Comparison of ENCODE assay signal across 8 mouse cellular contexts in genomic region chr2:102815289-102815809, GRCm38 (mm10).
DNase-seq lines count a peak whose midpoint lies in the region; ATAC-seq and TF ChIP-seq lines count a peak whose summit lies in the region.

No protein-coding gene starts in this region.

- peak; percentile 85 for TF ChIP-seq EP300 in lung, postnatal 0 days (IDR thresholded peaks at IDR 0.05)

- H3K27ac ChIP-seq in kidney, embryonic 14.5 days (ENCODE audit: low read depth, low read length): peak overlapping the region; percentile 55; the same call in 1 of the 2 replicates
- peak overlapping the region; percentile 43; the same call in 1 of the 2 replicates for H3K27ac ChIP-seq in lung, postnatal 0 days (ENCODE audit: low read length)
- H3K27ac ChIP-seq in stomach, embryonic 15.5 days: peak overlapping the region; percentile 8; the same call in 1 of the 2 replicates
- H3K27ac ChIP-seq in hindbrain, postnatal 0 days: no peak overlapping the region
- no peak overlapping the region for H3K27ac ChIP-seq in midbrain, embryonic 13.5 days
- no peak overlapping the region for H3K27ac ChIP-seq in hindbrain, embryonic 11.5 days (ENCODE audit: low read depth, low read length)

- H3K4me3 ChIP-seq in kidney, embryonic 14.5 days (ENCODE audit: low read length): no peak overlapping the region
- no peak overlapping the region for H3K4me3 ChIP-seq in lung, postnatal 0 days (ENCODE audit: low read depth, low read length)
- no peak overlapping the region for H3K4me3 ChIP-seq in stomach, embryonic 15.5 days (replicated peaks)
- no peak overlapping the region for H3K4me3 ChIP-seq in hindbrain, postnatal 0 days (ENCODE audit: low read length)
- no peak overlapping the region for H3K4me3 ChIP-seq in midbrain, embryonic 13.5 days (replicated peaks)
- no peak overlapping the region for H3K4me3 ChIP-seq in hindbrain, embryonic 11.5 days (ENCODE audit: low read depth, low read length)

- H3K4me1 ChIP-seq in kidney, embryonic 14.5 days (ENCODE audit: control insufficient read depth, insufficient read depth, low read length): peaks cover 6% of the 10 kb centered on the region; the same call in 1 of the 2 replicates
- peaks cover 4% of the 10 kb centered on the region; the same call in 1 of the 2 replicates for H3K4me1 ChIP-seq in lung, postnatal 0 days (ENCODE audit: insufficient read depth, low read depth, low read length)
- no peaks in the 10 kb centered on the region; the same call in 1 of the 2 replicates for H3K4me1 ChIP-seq in stomach, embryonic 15.5 days
- H3K4me1 ChIP-seq in hindbrain, postnatal 0 days (ENCODE audit: insufficient read depth, low read length): peaks cover 6% of the 10 kb centered on the region; the same call in 1 of the 2 replicates
- peaks cover 3% of the 10 kb centered on the region for H3K4me1 ChIP-seq in midbrain, embryonic 13.5 days (replicated peaks)
- no peaks in the 10 kb centered on the region for H3K4me1 ChIP-seq in hindbrain, embryonic 11.5 days (replicated peaks; ENCODE audit: control insufficient read depth, insufficient read depth, low read length)

- H3K9ac ChIP-seq in kidney, embryonic 14.5 days (ENCODE audit: low read depth, low read length): no peak overlapping the region
- no peak overlapping the region for H3K9ac ChIP-seq in lung, postnatal 0 days (replicated peaks; ENCODE audit: low read depth)
- H3K9ac ChIP-seq in stomach, embryonic 15.5 days: no peak overlapping the region
- H3K9ac ChIP-seq in hindbrain, postnatal 0 days (replicated peaks; ENCODE audit: low read length): no peak overlapping the region
- H3K9ac ChIP-seq in midbrain, embryonic 13.5 days (replicated peaks): no peak overlapping the region
- no peak overlapping the region for H3K9ac ChIP-seq in hindbrain, embryonic 11.5 days (ENCODE audit: low read depth, low read length)

- WGBS in kidney, embryonic 14.5 days: 13% methylated on average over 6 of the region's 6 CpGs
- WGBS in lung, postnatal 0 days: 26% methylated on average over 6 of the region's 6 CpGs
- WGBS in stomach, embryonic 15.5 days: 29% methylated on average over 6 of the region's 6 CpGs
- 77% methylated on average over 6 of the region's 6 CpGs for WGBS in hindbrain, postnatal 0 days
- WGBS in midbrain, embryonic 13.5 days: 80% methylated on average over 6 of the region's 6 CpGs
- WGBS in hindbrain, embryonic 11.5 days: 79% methylated on average over 6 of the region's 6 CpGs

- H3K4me2 ChIP-seq in kidney, embryonic 14.5 days (replicated peaks; ENCODE audit: low read depth, low read length): no peak overlapping the region
- H3K4me2 ChIP-seq in lung, postnatal 0 days (replicated peaks; ENCODE audit: low read depth, low read length): no peak overlapping the region
- H3K4me2 ChIP-seq in stomach, embryonic 15.5 days: no peak overlapping the region
- no peak overlapping the region for H3K4me2 ChIP-seq in hindbrain, postnatal 0 days (ENCODE audit: low read depth, low read length)
- H3K4me2 ChIP-seq in midbrain, embryonic 13.5 days (replicated peaks): no peak overlapping the region
- no peak overlapping the region for H3K4me2 ChIP-seq in hindbrain, embryonic 11.5 days (replicated peaks; ENCODE audit: low read depth, low read length)

- no peak for DNase-seq in kidney, adult 11 months
- peak; percentile 20 for DNase-seq in c-Kit-positive CD71-negative TER-119-negative erythroid progenitor cells, embryonic 14.5 days (ENCODE audit: low read depth)
- DNase-seq in lung, postnatal 0 days (ENCODE audit: low spot score): peak; percentile 72
- no peak for DNase-seq in hindbrain, postnatal 0 days (ENCODE audit: low spot score)
- no peak for DNase-seq in hindbrain, embryonic 11.5 days (ENCODE audit: low spot score)

- no peak for TF ChIP-seq CTCF in lung, postnatal 0 days (IDR thresholded peaks at IDR 0.05)
- no peak for TF ChIP-seq CTCF in hindbrain, postnatal 0 days (IDR thresholded peaks at IDR 0.05; ENCODE audit: low read depth)

- no peaks in the 10 kb centered on the region for H3K36me3 ChIP-seq in kidney, embryonic 14.5 days (ENCODE audit: control insufficient read depth, insufficient read depth, low read length)
- peaks cover 3% of the 10 kb centered on the region; the same call in 1 of the 2 replicates for H3K36me3 ChIP-seq in lung, postnatal 0 days (ENCODE audit: insufficient read depth, low read length)
- no peaks in the 10 kb centered on the region for H3K36me3 ChIP-seq in stomach, embryonic 15.5 days
- H3K36me3 ChIP-seq in hindbrain, postnatal 0 days (ENCODE audit: insufficient read depth, low read length): no peaks in the 10 kb centered on the region
- H3K36me3 ChIP-seq in midbrain, embryonic 13.5 days: no peaks in the 10 kb centered on the region
- H3K36me3 ChIP-seq in hindbrain, embryonic 11.5 days (ENCODE audit: control insufficient read depth, insufficient read depth, low read length): no peaks in the 10 kb centered on the region

- peak; percentile 93 for ATAC-seq in kidney, embryonic 14.5 days (ENCODE audit: low FRiP score, low TSS enrichment)
- peak; percentile 88 for ATAC-seq in lung, postnatal 0 days
- peak; percentile 70 for ATAC-seq in stomach, embryonic 15.5 days (ENCODE audit: insufficient read depth, low FRiP score, low read depth)
- ATAC-seq in hindbrain, postnatal 0 days: no peak
- ATAC-seq in midbrain, embryonic 13.5 days: no peak
- ATAC-seq in hindbrain, embryonic 11.5 days (ENCODE audit: low FRiP score): no peak

- no peaks in the 10 kb centered on the region for H3K9me3 ChIP-seq in kidney, embryonic 14.5 days (ENCODE audit: control insufficient read depth, low read length)
- H3K9me3 ChIP-seq in lung, postnatal 0 days (ENCODE audit: low read length): no peaks in the 10 kb centered on the region
- H3K9me3 ChIP-seq in stomach, embryonic 15.5 days: no peaks in the 10 kb centered on the region
- no peaks in the 10 kb centered on the region for H3K9me3 ChIP-seq in hindbrain, postnatal 0 days (ENCODE audit: low read length)
- H3K9me3 ChIP-seq in midbrain, embryonic 13.5 days: no peaks in the 10 kb centered on the region
- H3K9me3 ChIP-seq in hindbrain, embryonic 11.5 days (ENCODE audit: control insufficient read depth, low read length): no peaks in the 10 kb centered on the region

- no peaks in the 10 kb centered on the region for H3K27me3 ChIP-seq in kidney, embryonic 14.5 days (ENCODE audit: control insufficient read depth, insufficient read depth, low read length)
- no peaks in the 10 kb centered on the region for H3K27me3 ChIP-seq in lung, postnatal 0 days (replicated peaks; ENCODE audit: insufficient read depth, low read length)
- H3K27me3 ChIP-seq in stomach, embryonic 15.5 days (replicated peaks): no peaks in the 10 kb centered on the region
- H3K27me3 ChIP-seq in hindbrain, postnatal 0 days (ENCODE audit: insufficient read depth, low read length): no peaks in the 10 kb centered on the region
- H3K27me3 ChIP-seq in midbrain, embryonic 13.5 days: no peaks in the 10 kb centered on the region
- H3K27me3 ChIP-seq in hindbrain, embryonic 11.5 days (ENCODE audit: control insufficient read depth, insufficient read depth, low read length): no peaks in the 10 kb centered on the region

Comparison
In these comparisons a context has a peak if more than half of its experiments do, and no peak if none do; other contexts are left out.
1. ATAC-seq: peak in kidney, embryonic 14.5 days (single experiment), lung, postnatal 0 days (single experiment) and stomach, embryonic 15.5 days (single experiment); none in hindbrain, postnatal 0 days (single experiment), midbrain, embryonic 13.5 days (single experiment) and hindbrain, embryonic 11.5 days (single experiment).
2. H3K27ac ChIP-seq: peak in kidney, embryonic 14.5 days (single experiment), lung, postnatal 0 days (single experiment) and stomach, embryonic 15.5 days (single experiment); none in hindbrain, postnatal 0 days (single experiment), midbrain, embryonic 13.5 days (single experiment) and hindbrain, embryonic 11.5 days (single experiment).
3. DNase-seq: peak in c-Kit-positive CD71-negative TER-119-negative erythroid progenitor cells, embryonic 14.5 days (single experiment) and lung, postnatal 0 days (single experiment); none in kidney, adult 11 months (single experiment), hindbrain, postnatal 0 days (single experiment) and hindbrain, embryonic 11.5 days (single experiment).